Mouse (Mus musculus) cortical plate, adult 2 months (tissue): ENCODE measurements around the gene Gmeb1.

Experiments used
- CTCF ChIP-seq: fragments of 200-500 bp; IDR thresholded peaks from 2 replicates; pipeline ENCODE4 v1.5.1; 2011; ENCODE audit warnings: mild to moderate bottlenecking, control low read depth, low read length; ENCODE audit not compliant: insufficient read depth; ENCODE audit errors: extremely low read depth
- POLR2A ChIP-seq: fragments of 200-500 bp; IDR thresholded peaks from 2 replicates; pipeline ENCODE4 v1.6.1; 2011; ENCODE audit warnings: mild to moderate bottlenecking, low read length, control low read depth; ENCODE audit not compliant: insufficient read depth; ENCODE audit errors: extremely low read depth

DNA sequence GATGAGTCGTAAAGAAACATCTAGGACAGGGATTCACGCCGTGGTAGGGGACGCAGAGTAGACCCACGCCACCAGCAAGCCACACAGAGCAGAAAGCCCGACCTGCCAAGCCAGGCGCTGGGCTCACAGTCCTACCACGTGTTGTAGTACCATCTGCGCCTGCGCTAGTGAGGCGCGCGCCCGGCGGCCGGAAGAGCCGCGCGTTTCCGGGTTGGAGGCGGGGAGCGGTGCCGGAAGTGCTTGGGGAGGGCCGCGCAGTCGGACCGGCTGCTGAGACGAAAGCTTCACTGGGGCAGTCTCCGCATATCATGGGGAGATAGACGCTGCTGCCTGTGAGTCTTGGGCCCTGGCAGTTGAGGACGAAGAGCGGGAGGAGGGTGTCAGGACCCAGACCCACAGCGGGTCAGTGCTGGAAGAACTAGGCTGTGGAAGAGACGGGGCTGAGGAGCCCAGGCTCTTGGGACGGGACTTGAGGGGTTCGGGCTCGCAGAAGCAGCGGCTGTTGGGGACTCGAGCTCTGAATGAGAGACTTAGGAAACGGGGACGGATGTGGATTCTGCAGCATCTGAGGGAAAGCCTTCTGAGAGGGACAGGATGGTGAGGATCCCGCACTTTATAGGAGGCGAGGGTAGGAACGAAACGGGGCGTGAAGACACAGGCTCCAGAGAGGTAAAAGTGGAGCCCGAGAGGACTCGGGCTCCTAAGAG is 12.9 kb upstream of the Gmeb1 start, which contains the start of gene Taf12:
- TF ChIP-seq POLR2A = peak; percentile 94
- TF ChIP-seq CTCF = no peak
